Mouse (Mus musculus) inflammation-experienced regulatory T-cells, adult 16 weeks (primary cell): Measurements from ENCODE around the gene Irf1. TPM values are rescaled to one million over a fixed set of nuclear protein-coding genes. Genes with fewer than 3 reads are reported as not detected.

Experiments
- polyA plus RNA-seq: library from polyadenylated mRNA; unstranded; fragments of 100-300 nt; shearing (Covaris generic); gene quantifications from one replicate; pipeline ENCODE4 v1.2.1, GENCODE M21; 2017

The Irf1 gene
- 521 TPM for polyA plus RNA-seq

DNA sequence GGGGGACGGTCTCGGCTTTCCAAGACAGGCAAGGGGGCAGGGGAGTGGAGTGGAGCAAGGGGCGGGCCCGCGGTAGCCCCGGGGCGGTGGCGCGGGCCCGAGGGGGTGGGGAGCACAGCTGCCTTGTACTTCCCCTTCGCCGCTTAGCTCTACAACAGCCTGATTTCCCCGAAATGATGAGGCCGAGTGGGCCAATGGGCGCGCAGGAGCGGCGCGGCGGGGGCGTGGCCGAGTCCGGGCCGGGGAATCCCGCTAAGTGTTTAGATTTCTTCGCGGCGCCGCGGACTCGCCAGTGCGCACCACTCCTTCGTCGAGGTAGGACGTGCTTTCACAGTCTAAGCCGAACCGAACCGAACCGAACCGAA, at the start of gene Irf1:
Gene Irf1 (plus strand): TSS at position 255 of the 365 bp plus-strand sequence.

GRCm38 (mm10) chr11:53720715-53721114, 49.1 kb upstream of the Irf1 start, which contains the start of gene Il5:
Gene Il5 (plus strand): TSS chr11:53720794.

GRCm38 (mm10) chr11:53773087-53773486, 3.3 kb downstream of the Irf1 start, which contains the start of gene Gm17334:
Gene Gm17334 (minus strand): TSS chr11:53773187.

Other genes starting within 250 kb of the Irf1 start
- 20.2 TPM for gene Kif3a, start 202.6 kb upstream of the Irf1 start, polyA plus RNA-seq
- 4.1 TPM for gene Il4, start 151.3 kb upstream of the Irf1 start, polyA plus RNA-seq
- gene Il13, start 135.3 kb upstream of the Irf1 start, polyA plus RNA-seq: not detected
- gene Rad50, start 62.7 kb upstream of the Irf1 start, polyA plus RNA-seq: 61.8 TPM
- not detected for gene Il5, start 49.2 kb upstream of the Irf1 start, polyA plus RNA-seq
- gene Gm17334, start 3.2 kb downstream of the Irf1 start, polyA plus RNA-seq: 2.5 TPM
- gene Gm12216, start 89.2 kb downstream of the Irf1 start, polyA plus RNA-seq: 44.5 TPM
- 36.2 TPM for gene Slc22a5, start 121.6 kb downstream of the Irf1 start, polyA plus RNA-seq
- 0.78 TPM for gene Slc22a21, start 210.3 kb downstream of the Irf1 start, polyA plus RNA-seq